Mouse (Mus musculus) heart, embryonic 12.5 days (tissue): ENCODE data around the gene A930033H14Rik. TPM values are rescaled to one million over a fixed set of nuclear protein-coding genes. Genes with fewer than 3 reads are reported as not detected.

Experiments
- ATAC-seq: fragments of 200-750 bp; cut with Nextera tagmentation; 2 replicates; pipeline ENCODE4 v1.8.0; 2017; ENCODE audit warnings: moderate TSS enrichment, moderate library complexity; ENCODE audit not compliant: insufficient number of reproducible peaks, low FRiP score
- H3K27ac ChIP-seq: fragments of 300-500 bp; sonication (generic); 2 replicates; pipeline ENCODE4 v1.5.1; 2016; ENCODE audit warnings: mild to moderate bottlenecking, moderate library complexity; ENCODE audit not compliant: poor library complexity, severe bottlenecking
- H3K27me3 ChIP-seq: fragments of 300-500 bp; sonication (generic); replicated peaks from 2 replicates; pipeline ENCODE4 v1.6.1; 2016; ENCODE audit warnings: mild to moderate bottlenecking, moderate library complexity
- H3K36me3 ChIP-seq: fragments of 300-500 bp; sonication (generic); 2 replicates; pipeline ENCODE4 v1.6.1; 2016; ENCODE audit warnings: mild to moderate bottlenecking, moderate library complexity
- H3K4me1 ChIP-seq: fragments of 300-500 bp; sonication (generic); replicated peaks from 2 replicates; pipeline ENCODE4 v1.6.1; 2016; ENCODE audit warnings: mild to moderate bottlenecking
- H3K4me2 ChIP-seq: fragments of 300-500 bp; sonication (generic); 2 replicates; pipeline ENCODE4 v1.6.1; 2016; ENCODE audit warnings: mild to moderate bottlenecking, moderate library complexity
- H3K4me3 ChIP-seq: fragments of 300-500 bp; sonication (generic); 2 replicates; pipeline ENCODE4 v1.5.1; 2016; ENCODE audit warnings: mild to moderate bottlenecking
- H3K9ac ChIP-seq: fragments of 300-500 bp; sonication (generic); 2 replicates; pipeline ENCODE4 v1.6.1; 2016; ENCODE audit warnings: mild to moderate bottlenecking, moderate library complexity
- H3K9me3 ChIP-seq: fragments of 300-500 bp; sonication (generic); replicated peaks from 2 replicates; pipeline ENCODE4 v1.6.1; 2016; ENCODE audit warnings: mild to moderate bottlenecking, moderate library complexity
- WGBS: fragments of 180-500 bp; shearing (Covaris S2); methylation state at CpG from one replicate; pipeline ENCODE4 v1.1.7; 2016; 5-methylcytosine and 5-hydroxymethylcytosine counted together
- polyA plus RNA-seq: library from polyadenylated mRNA; unstranded; fragments of >200 nt; fragmentation: Nextera tagmentation; extraction: Ambion mirVana; gene quantifications from 2 replicates; pipeline ENCODE4 v1.2.1, GENCODE M21; 2016

Gene A930033H14Rik
- polyA plus RNA-seq, 1 experiment from 2014 or later = 1.9 TPM

GRCm38 (mm10) chr10:69225951-69226350 is 13.1 kb upstream of the A930033H14Rik start:
- H3K36me3 ChIP-seq = peaks cover 13% of the 10 kb centered on the region
- peak; percentile 36; the same call in 1 of the 2 replicates for ATAC-seq
- H3K9me3 ChIP-seq = no peaks in the 10 kb centered on the region
- peaks cover 19% of the 10 kb centered on the region for H3K4me1 ChIP-seq
- H3K27me3 ChIP-seq = no peaks in the 10 kb centered on the region
- 49% methylated on average over 8 of the region's 8 CpGs for WGBS
- H3K27ac ChIP-seq = no peak overlapping the region
- no peak overlapping the region for H3K4me3 ChIP-seq
- H3K9ac ChIP-seq = no peak overlapping the region
- H3K4me2 ChIP-seq = no peak overlapping the region

GRCm38 (mm10) chr10:69225471-69225870 is 12.6 kb upstream of the A930033H14Rik start:
- H3K9ac ChIP-seq = no peak overlapping the region
- ATAC-seq = no peak
- H3K4me2 ChIP-seq = no peak overlapping the region
- WGBS = 85% methylated on average over 5 of the region's 5 CpGs
- no peak overlapping the region for H3K27ac ChIP-seq
- H3K4me1 ChIP-seq = peaks cover 19% of the 10 kb centered on the region
- H3K9me3 ChIP-seq = no peaks in the 10 kb centered on the region
- peaks cover 15% of the 10 kb centered on the region for H3K36me3 ChIP-seq
- H3K4me3 ChIP-seq = no peak overlapping the region
- no peaks in the 10 kb centered on the region for H3K27me3 ChIP-seq

- H3K4me2 ChIP-seq = no peak overlapping the region
- ATAC-seq = no peak
- peaks cover 17% of the 10 kb centered on the region for H3K36me3 ChIP-seq
- no peak overlapping the region for H3K4me3 ChIP-seq
- peaks cover 31% of the 10 kb centered on the region for H3K4me1 ChIP-seq
- WGBS = 65% methylated on average over 7 of the region's 7 CpGs
- no peak overlapping the region for H3K27ac ChIP-seq
- no peaks in the 10 kb centered on the region for H3K27me3 ChIP-seq
- H3K9me3 ChIP-seq = no peaks in the 10 kb centered on the region
- H3K9ac ChIP-seq = no peak overlapping the region
Measured at GRCm38 (mm10) chr10:69224276-69224675, 11.4 kb upstream of the A930033H14Rik start.

- no peaks in the 10 kb centered on the region for H3K9me3 ChIP-seq
- H3K27me3 ChIP-seq = no peaks in the 10 kb centered on the region
- no peak overlapping the region for H3K4me2 ChIP-seq
- H3K36me3 ChIP-seq = peaks cover 15% of the 10 kb centered on the region
- H3K27ac ChIP-seq = no peak overlapping the region
- H3K9ac ChIP-seq = no peak overlapping the region
- ATAC-seq = no peak
- 90% methylated on average over 4 of the region's 4 CpGs for WGBS
- peaks cover 41% of the 10 kb centered on the region for H3K4me1 ChIP-seq
- no peak overlapping the region for H3K4me3 ChIP-seq
Measured at GRCm38 (mm10) chr10:69223232-69223631, 10.3 kb upstream of the A930033H14Rik start.

- WGBS = 34% methylated on average over 3 of the region's 3 CpGs
- peaks cover 48% of the 10 kb centered on the region for H3K4me1 ChIP-seq
Measured at GRCm38 (mm10) chr10:69221955-69222354, 9.1 kb upstream of the A930033H14Rik start.

GRCm38 (mm10) chr10:69221148-69221547 is 8.2 kb upstream of the A930033H14Rik start:
- Histone ChIP-seq H3K4me1 (peaks cover 48% of the 10 kb centered on the region), H3K4me2 (no peak overlapping the region), H3K4me3 (no peak overlapping the region), H3K27ac (no peak overlapping the region), H3K27me3 (no peaks in the 10 kb centered on the region), H3K9ac (no peak overlapping the region), H3K36me3 (peaks cover 19% of the 10 kb centered on the region), H3K9me3 (no peaks in the 10 kb centered on the region)
- 85% methylated on average over 9 of the region's 9 CpGs for WGBS
- ATAC-seq = no peak

More at GRCm38 (mm10) chr10:69221955-69222354, 9.1 kb upstream of the A930033H14Rik start:
- Histone ChIP-seq H3K9ac (no peak overlapping the region), H3K27me3 (no peaks in the 10 kb centered on the region), H3K4me2 (no peak overlapping the region), H3K36me3 (peaks cover 18% of the 10 kb centered on the region), H3K4me3 (no peak overlapping the region), H3K27ac (peak overlapping the region; percentile 40; the same call in 1 of the 2 replicates), H3K9me3 (no peaks in the 10 kb centered on the region)
- ATAC-seq = no peak

- H3K9ac ChIP-seq = no peak overlapping the region
- no peak overlapping the region for H3K4me2 ChIP-seq
- H3K27ac ChIP-seq = no peak overlapping the region
- H3K27me3 ChIP-seq = no peaks in the 10 kb centered on the region
- 79% methylated on average over 6 of the region's 6 CpGs for WGBS
- H3K36me3 ChIP-seq = peaks cover 19% of the 10 kb centered on the region
- ATAC-seq = no peak
- H3K9me3 ChIP-seq = no peaks in the 10 kb centered on the region
- H3K4me1 ChIP-seq = peaks cover 48% of the 10 kb centered on the region
- no peak overlapping the region for H3K4me3 ChIP-seq
Measured at GRCm38 (mm10) chr10:69220296-69220695, 7.4 kb upstream of the A930033H14Rik start.

- Histone ChIP-seq H3K4me2 (no peak overlapping the region), H3K36me3 (peaks cover 16% of the 10 kb centered on the region), H3K9ac (no peak overlapping the region), H3K4me1 (peaks cover 47% of the 10 kb centered on the region), H3K9me3 (no peaks in the 10 kb centered on the region), H3K27ac (no peak overlapping the region), H3K4me3 (no peak overlapping the region), H3K27me3 (no peaks in the 10 kb centered on the region)
- WGBS = 72% methylated on average over 2 of the region's 2 CpGs
- ATAC-seq = no peak
Measured at GRCm38 (mm10) chr10:69219289-69219626, 6.4 kb upstream of the A930033H14Rik start.

- Histone ChIP-seq H3K9ac (no peak overlapping the region), H3K4me2 (no peak overlapping the region), H3K27ac (no peak overlapping the region), H3K27me3 (no peaks in the 10 kb centered on the region), H3K4me1 (peaks cover 47% of the 10 kb centered on the region), H3K4me3 (no peak overlapping the region), H3K9me3 (no peaks in the 10 kb centered on the region), H3K36me3 (peaks cover 16% of the 10 kb centered on the region)
- ATAC-seq = peak; percentile 36; the same call in 1 of the 2 replicates
- 46% methylated on average over 14 of the region's 14 CpGs for WGBS
Measured at GRCm38 (mm10) chr10:69218458-69219288, 5.8 kb upstream of the A930033H14Rik start.

GRCm38 (mm10) chr10:69217127-69217690 is 4.3 kb upstream of the A930033H14Rik start:
- H3K4me3 ChIP-seq = no peak overlapping the region
- no peak for ATAC-seq
- 87% methylated on average over 4 of the region's 4 CpGs for WGBS
- no peaks in the 10 kb centered on the region for H3K27me3 ChIP-seq
- H3K9ac ChIP-seq = no peak overlapping the region
- peaks cover 46% of the 10 kb centered on the region for H3K4me1 ChIP-seq
- H3K36me3 ChIP-seq = peaks cover 16% of the 10 kb centered on the region
- H3K4me2 ChIP-seq = no peak overlapping the region
- H3K27ac ChIP-seq = no peak overlapping the region
- H3K9me3 ChIP-seq = no peaks in the 10 kb centered on the region

GRCm38 (mm10) chr10:69213986-69214385 is 1.1 kb upstream of the A930033H14Rik start:
- H3K36me3 ChIP-seq = peaks cover 21% of the 10 kb centered on the region
- H3K4me3 ChIP-seq = peak overlapping the region; percentile 79
- no peaks in the 10 kb centered on the region for H3K9me3 ChIP-seq
- peak overlapping the region; percentile 97 for H3K9ac ChIP-seq
- no peak for ATAC-seq
- peak overlapping the region; percentile 98 for H3K27ac ChIP-seq
- H3K4me2 ChIP-seq = peak overlapping the region; percentile 87
- H3K4me1 ChIP-seq = peaks cover 31% of the 10 kb centered on the region
- H3K27me3 ChIP-seq = no peaks in the 10 kb centered on the region
- 10% methylated on average over 5 of the region's 5 CpGs for WGBS
